Mouse (Mus musculus) 416B (cell line): ENCODE data around the gene 3110018I06Rik.

ENCODE experiments used
- DNase-seq: peaks from one replicate; pipeline ENCODE4 v3.0.0; 2011; ENCODE audit warnings: low read depth

Gene 3110018I06Rik

DNA sequence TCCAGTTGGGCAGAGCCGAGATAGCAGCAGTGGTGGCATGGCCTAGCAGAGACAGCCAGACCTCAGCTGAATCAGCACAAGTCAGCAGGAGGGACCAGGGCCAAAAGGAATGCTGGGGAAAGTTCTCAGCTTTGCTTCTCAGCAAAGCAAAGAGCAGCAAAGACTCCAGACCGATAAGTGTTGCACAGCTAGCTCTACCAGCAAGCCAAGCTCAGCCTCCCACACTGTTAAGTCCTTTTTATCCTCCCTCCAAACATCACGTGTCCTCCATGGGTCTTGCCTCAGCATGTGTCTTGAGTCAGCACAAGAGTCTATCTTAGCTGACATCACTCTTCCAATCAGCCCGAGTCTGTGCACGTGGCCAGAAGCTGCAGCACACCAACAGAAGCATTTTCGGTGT is at the start of gene 3110018I06Rik:
Gene 3110018I06Rik (plus strand): TSS at position 262 of the 400 bp plus-strand sequence.
- no peak for DNase-seq

DNA sequence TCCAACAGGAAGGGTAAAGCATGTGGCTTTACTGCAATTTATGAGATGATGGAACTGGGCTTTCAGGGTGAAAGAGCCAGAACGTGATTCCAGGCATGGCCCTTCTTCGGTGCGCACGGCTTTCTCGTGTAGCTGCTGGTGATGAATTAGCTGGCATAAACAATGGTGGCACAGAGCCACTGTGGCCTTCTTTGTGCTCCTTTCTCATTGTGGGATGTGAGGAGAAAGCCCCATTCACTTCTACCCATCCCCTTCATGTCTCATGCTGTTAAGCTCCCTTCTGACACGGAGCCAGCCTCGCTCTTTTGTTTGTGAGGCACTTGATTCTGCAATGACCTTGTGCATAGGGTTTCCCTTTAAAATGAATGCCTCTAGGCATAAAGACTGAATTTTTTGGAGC is 43.8 kb upstream of the 3110018I06Rik start:
- no peak for DNase-seq

DNA sequence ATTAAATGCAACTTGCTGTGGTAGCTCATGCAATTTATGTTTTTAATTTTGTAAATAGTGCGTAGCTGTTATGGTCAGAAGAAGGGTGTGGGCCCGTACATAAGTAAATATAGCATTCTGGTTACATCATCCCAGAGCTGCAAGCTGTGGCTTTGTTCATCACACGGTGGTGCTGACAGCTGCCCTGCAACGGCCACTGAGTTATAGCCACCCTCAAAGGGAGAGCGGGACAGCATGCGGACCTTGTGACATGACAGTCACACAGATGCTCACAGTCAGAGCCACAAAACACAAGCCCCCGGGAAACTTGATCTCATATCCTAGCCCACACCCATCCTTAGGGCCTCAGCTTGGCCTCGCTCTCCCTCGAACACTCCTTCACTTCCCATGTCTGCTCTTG is 30.6 kb upstream of the 3110018I06Rik start:
- no peak for DNase-seq

DNA sequence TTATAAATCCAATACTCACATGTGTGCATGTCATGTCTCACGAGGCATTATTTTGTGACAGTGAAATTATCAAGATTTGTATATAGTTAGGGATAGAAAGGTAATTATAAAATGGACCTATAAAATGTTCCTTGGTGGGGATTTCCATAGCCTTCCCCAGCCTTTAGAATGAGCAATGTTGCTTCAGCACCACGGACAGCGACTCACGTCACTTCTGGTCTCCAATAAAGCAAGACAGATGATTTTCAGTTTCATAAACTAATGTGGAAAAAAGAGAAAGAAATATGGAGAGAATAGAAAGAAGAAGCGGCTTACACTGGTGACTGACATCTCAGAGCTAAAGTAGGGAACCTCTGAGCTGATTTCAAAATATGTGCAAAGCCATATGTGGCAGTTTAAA is 23.7 kb upstream of the 3110018I06Rik start:
- peak; percentile 3 for DNase-seq

GRCm38 (mm10) chr12:107476441-107477291 is 11.8 kb upstream of the 3110018I06Rik start:
- no peak for DNase-seq

DNA sequence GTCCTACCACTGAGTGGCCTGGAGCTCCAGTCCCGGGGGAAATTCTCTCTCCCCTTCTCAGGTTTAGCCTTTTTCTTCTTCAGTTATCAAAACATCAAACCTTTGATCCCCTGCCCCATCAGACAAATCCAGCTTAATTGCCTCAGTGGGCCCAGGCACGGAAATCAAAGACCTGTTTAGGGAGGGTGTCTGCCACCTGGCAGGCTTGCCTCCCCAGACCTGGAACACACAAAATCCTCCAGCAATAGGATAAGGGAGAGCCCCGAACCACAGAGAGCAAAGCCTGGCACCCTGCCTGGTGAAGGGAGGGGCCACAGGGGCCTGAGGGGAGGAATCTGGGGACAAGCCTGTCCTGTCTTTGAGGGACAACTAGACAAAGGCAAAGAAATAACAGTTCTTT is 9.1 kb upstream of the 3110018I06Rik start:
- DNase-seq: no peak

DNA sequence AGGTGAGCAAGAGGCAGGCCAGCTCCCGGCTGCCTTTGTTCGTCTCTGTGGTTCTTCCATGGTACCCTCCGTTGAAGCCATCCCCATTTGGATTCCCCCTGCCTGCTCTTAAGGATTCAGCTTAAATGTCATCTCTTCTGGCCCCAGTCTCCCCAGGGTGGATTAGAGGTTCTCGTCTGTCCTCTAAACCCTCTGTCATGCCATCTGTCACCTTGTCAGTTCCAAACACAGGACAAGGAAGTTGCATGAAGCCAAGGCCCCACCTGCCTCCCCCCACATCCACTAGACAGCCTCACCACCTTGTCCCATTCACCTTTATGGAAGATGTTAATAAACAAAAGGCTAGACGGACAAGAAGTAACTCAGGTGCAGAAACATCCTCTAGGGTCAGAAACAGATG is 5.4 kb upstream of the 3110018I06Rik start:
- no peak for DNase-seq

- DNase-seq: no peak
Observed at GRCm38 (mm10) chr12:107491344-107491743, 2.9 kb downstream of the 3110018I06Rik start.

DNA sequence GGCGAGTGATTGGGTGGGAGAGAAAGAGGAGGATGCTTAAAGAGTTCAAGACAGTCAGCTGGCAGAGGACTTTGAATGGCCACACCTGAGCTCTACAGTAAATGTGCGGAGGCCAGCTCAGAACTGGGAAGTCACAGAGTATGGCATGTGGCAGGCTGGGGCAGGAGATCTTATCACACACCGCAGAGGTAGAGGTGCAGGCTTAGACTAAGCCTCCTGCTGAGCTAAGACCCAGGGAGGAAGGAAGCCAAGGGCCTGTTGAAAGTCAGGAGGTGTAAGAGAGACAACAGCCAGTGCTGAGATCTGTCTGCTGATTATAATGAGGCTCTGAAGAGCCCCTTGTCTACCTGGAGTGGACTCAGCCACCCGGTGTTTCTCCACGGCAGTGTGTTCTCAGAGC is 8.5 kb downstream of the 3110018I06Rik start:
- DNase-seq: no peak

DNA sequence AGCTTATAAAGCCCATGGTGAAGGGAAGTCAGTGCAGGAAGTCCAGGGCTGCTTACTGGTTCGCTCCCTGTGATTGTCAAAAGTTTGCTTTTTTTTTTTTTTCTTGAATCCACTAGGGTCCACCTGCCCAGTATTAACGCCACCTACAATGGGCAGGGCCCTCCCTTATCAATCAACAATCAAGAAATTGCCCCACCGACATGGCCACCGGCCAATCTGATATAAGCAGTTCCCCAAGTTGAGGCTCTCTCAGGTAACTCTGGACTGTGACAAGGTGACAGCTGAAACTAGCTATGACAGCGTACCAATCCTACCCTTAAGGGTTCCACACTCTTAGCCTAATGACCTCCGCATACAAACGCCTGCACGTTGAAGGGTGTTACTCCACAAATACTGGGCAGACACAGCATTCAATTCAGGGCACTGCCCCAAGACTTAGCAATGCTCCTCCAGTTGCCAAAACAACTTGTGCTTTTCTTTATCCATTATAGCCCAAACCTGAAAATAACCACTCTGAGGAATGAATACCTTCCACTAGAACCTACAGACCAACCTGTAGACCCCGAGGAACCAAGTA is 21.3 kb downstream of the 3110018I06Rik start:
- DNase-seq: no peak

DNA sequence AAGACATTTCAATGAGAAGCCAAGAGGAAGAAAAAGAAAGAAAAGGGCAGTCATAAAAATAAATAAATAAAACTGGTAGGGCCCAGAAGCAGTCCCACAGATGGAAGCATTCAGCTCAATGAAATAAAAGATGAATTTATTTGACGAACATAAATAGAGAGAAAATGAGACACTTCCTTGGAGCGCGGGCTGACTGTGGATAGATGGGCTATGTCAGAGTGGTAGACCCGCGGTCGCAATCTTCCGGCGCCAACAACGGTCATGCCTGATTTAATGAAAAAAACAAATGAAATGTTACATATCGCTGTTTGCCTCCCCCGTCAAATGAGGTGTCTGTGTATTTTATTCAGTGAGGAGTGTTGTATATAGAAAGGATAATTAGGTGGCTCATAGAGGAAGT is 22.7 kb downstream of the 3110018I06Rik start:
- no peak for DNase-seq

GRCm38 (mm10) chr12:107516265-107517217 is 28.1 kb downstream of the 3110018I06Rik start:
- no peak for DNase-seq

- DNase-seq: no peak
Observed at GRCm38 (mm10) chr12:107520941-107521340, 32.5 kb downstream of the 3110018I06Rik start.

DNA sequence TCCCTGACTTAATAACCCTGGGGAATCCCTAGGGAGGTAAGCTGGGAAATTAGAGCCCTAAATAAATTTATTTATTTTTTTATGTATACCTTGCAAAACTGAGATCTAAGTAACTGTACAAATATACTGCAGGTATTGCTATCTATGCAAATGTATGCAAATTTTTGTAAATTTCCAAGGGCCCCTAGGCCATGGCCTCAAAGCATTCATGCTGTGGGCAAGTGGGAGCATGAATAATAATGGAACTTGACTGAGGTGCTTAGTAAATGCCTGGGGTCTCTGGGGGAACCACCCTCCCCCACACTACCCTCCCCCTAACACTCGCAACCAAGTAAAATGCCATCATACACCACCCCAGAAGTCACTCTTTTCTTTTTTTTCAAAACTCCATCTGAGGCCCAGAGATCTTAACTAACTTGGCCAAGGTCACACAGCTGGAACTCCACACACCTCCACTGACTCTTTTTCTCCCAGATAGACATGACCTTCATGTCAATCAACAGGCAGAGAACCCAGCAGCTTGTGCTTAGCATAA is 40.0 kb downstream of the 3110018I06Rik start:
- DNase-seq: no peak

- no peak for DNase-seq
Observed at GRCm38 (mm10) chr12:107532871-107533270, 44.4 kb downstream of the 3110018I06Rik start.
